Mouse (Mus musculus) embryonic facial prominence, embryonic 12.5 days (tissue): ENCODE measurements at regions not wholly inside any gene's neighbourhood (a gene's known extent, or its start where the extent isn't known, plus 50 kb on each side); places are given as distances from the start of the nearest gene placed in this dataset.
"Not testable (repeated sequence)": the region's sequence is repeated elsewhere in the genome, so short reads cannot be mapped to it uniquely, and the experiment has no call there.

ENCODE experiments used
- ATAC-seq: fragments of 200-750 bp; cut with Nextera tagmentation; 2 replicates; pipeline ENCODE4 v1.8.0; 2017; ENCODE audit not compliant: insufficient number of reproducible peaks, insufficient read depth, low FRiP score, low TSS enrichment
- H3K27ac ChIP-seq: fragments of 300-500 bp; sonication (generic); 2 replicates; pipeline ENCODE4 v1.5.1; 2016; ENCODE audit warnings: mild to moderate bottlenecking
- H3K27me3 ChIP-seq: fragments of 300-500 bp; sonication (generic); 2 replicates; pipeline ENCODE4 v1.6.1; 2016; ENCODE audit warnings: mild to moderate bottlenecking, moderate library complexity
- H3K36me3 ChIP-seq: fragments of 300-500 bp; sonication (generic); 2 replicates; pipeline ENCODE4 v1.6.1; 2016; ENCODE audit warnings: mild to moderate bottlenecking
- H3K4me1 ChIP-seq: fragments of 300-500 bp; sonication (generic); 2 replicates; pipeline ENCODE4 v1.6.1; 2016
- H3K4me2 ChIP-seq: fragments of 300-500 bp; sonication (generic); replicated peaks from 2 replicates; pipeline ENCODE4 v1.6.1; 2016; ENCODE audit warnings: mild to moderate bottlenecking, moderate library complexity
- H3K4me3 ChIP-seq: fragments of 300-500 bp; sonication (generic); 2 replicates; pipeline ENCODE4 v1.5.1; 2016; ENCODE audit warnings: mild to moderate bottlenecking
- H3K9ac ChIP-seq: fragments of 300-500 bp; sonication (generic); 2 replicates; pipeline ENCODE4 v1.6.1; 2016; ENCODE audit warnings: mild to moderate bottlenecking, moderate library complexity
- H3K9me3 ChIP-seq: fragments of 300-500 bp; sonication (generic); 2 replicates; pipeline ENCODE4 v1.6.1; 2016; ENCODE audit warnings: mild to moderate bottlenecking, moderate library complexity
- WGBS: fragments of 180-500 bp; shearing (Covaris S2); methylation state at CpG from one replicate; pipeline ENCODE4 v1.1.7; 2016; 5-methylcytosine and 5-hydroxymethylcytosine counted together

GRCm38 (mm10) chr14:37571971-37572370 lies 436.9 kb upstream of the Ghitm start:
- ATAC-seq = no peak
- 80% methylated on average over 6 of the region's 6 CpGs for WGBS
- H3K36me3 ChIP-seq = no peaks in the 10 kb centered on the region

GRCm38 (mm10) chr14:37558258-37558657 lies 423.2 kb upstream of the Ghitm start:
- H3K36me3 ChIP-seq = no peaks in the 10 kb centered on the region
- H3K27me3 ChIP-seq = no peaks in the 10 kb centered on the region
- H3K9me3 ChIP-seq = no peaks in the 10 kb centered on the region
- no peak overlapping the region for H3K4me3 ChIP-seq
- no peak for ATAC-seq
- no peaks in the 10 kb centered on the region for H3K4me1 ChIP-seq
- 90% methylated on average over 5 of the region's 5 CpGs for WGBS
- no peak overlapping the region for H3K4me2 ChIP-seq
- no peak overlapping the region for H3K9ac ChIP-seq
- H3K27ac ChIP-seq = no peak overlapping the region

More at GRCm38 (mm10) chr14:37571971-37572370, 436.9 kb upstream of the Ghitm start:
- Histone ChIP-seq H3K4me1 (no peaks in the 10 kb centered on the region), H3K27me3 (no peaks in the 10 kb centered on the region), H3K27ac (no peak overlapping the region), H3K9ac (no peak overlapping the region), H3K4me2 (no peak overlapping the region), H3K4me3 (no peak overlapping the region), H3K9me3 (no peaks in the 10 kb centered on the region)

GRCm38 (mm10) chr14:37523616-37524015 lies 388.5 kb upstream of the Ghitm start:
- Histone ChIP-seq H3K36me3 (no peaks in the 10 kb centered on the region), H3K4me3 (no peak overlapping the region), H3K9me3 (no peaks in the 10 kb centered on the region), H3K9ac (no peak overlapping the region), H3K27ac (no peak overlapping the region), H3K27me3 (no peaks in the 10 kb centered on the region), H3K4me1 (no peaks in the 10 kb centered on the region), H3K4me2 (no peak overlapping the region)
- ATAC-seq = no peak

GRCm38 (mm10) chr14:37520631-37521030 lies 385.6 kb upstream of the Ghitm start:
- H3K9ac ChIP-seq, H3K27ac ChIP-seq, H3K27me3 ChIP-seq, H3K4me1 ChIP-seq, H3K4me2 ChIP-seq, H3K4me3 ChIP-seq, ATAC-seq, H3K9me3 ChIP-seq, H3K36me3 ChIP-seq: not testable (repeated sequence)
- WGBS = 75% methylated on average over 3 of the region's 3 CpGs

GRCm38 (mm10) chr14:37505314-37505713 lies 370.2 kb upstream of the Ghitm start:
- Histone ChIP-seq H3K36me3 (no peaks in the 10 kb centered on the region), H3K27ac (no peak overlapping the region), H3K4me3 (no peak overlapping the region), H3K9ac (no peak overlapping the region), H3K27me3 (no peaks in the 10 kb centered on the region), H3K4me1 (no peaks in the 10 kb centered on the region), H3K9me3 (no peaks in the 10 kb centered on the region), H3K4me2 (no peak overlapping the region)
- no peak for ATAC-seq
- WGBS = 73% methylated on average over 5 of the region's 5 CpGs

GRCm38 (mm10) chr14:37490711-37491110 lies 355.6 kb upstream of the Ghitm start:
- no peaks in the 10 kb centered on the region for H3K4me1 ChIP-seq
- WGBS = 80% methylated on average over 4 of the region's 4 CpGs
- H3K27me3 ChIP-seq = no peaks in the 10 kb centered on the region
- ATAC-seq = no peak
- no peaks in the 10 kb centered on the region for H3K36me3 ChIP-seq
- H3K4me2 ChIP-seq = no peak overlapping the region
- H3K9me3 ChIP-seq = no peaks in the 10 kb centered on the region
- H3K9ac ChIP-seq = no peak overlapping the region
- H3K4me3 ChIP-seq = no peak overlapping the region
- H3K27ac ChIP-seq = no peak overlapping the region

- H3K9me3 ChIP-seq = no peaks in the 10 kb centered on the region
Observed at GRCm38 (mm10) chr14:37485292-37485691, 350.2 kb upstream of the Ghitm start.

GRCm38 (mm10) chr14:37477599-37477998 lies 342.5 kb upstream of the Ghitm start:
- no peak for ATAC-seq
- no peaks in the 10 kb centered on the region for H3K4me1 ChIP-seq

More at GRCm38 (mm10) chr14:37485292-37485691, 350.2 kb upstream of the Ghitm start:
- no peaks in the 10 kb centered on the region for H3K36me3 ChIP-seq
- H3K4me1 ChIP-seq = no peaks in the 10 kb centered on the region
- no peak overlapping the region for H3K4me3 ChIP-seq
- no peak overlapping the region for H3K27ac ChIP-seq
- ATAC-seq = no peak
- H3K27me3 ChIP-seq = no peaks in the 10 kb centered on the region
- no peak overlapping the region for H3K4me2 ChIP-seq
- H3K9ac ChIP-seq = no peak overlapping the region
- 90% methylated on average over 8 of the region's 8 CpGs for WGBS

GRCm38 (mm10) chr14:37468711-37469110 lies 333.6 kb upstream of the Ghitm start:
- WGBS = 64% methylated on average over 2 of the region's 2 CpGs

More at GRCm38 (mm10) chr14:37477599-37477998, 342.5 kb upstream of the Ghitm start:
- Histone ChIP-seq H3K9me3 (no peaks in the 10 kb centered on the region), H3K9ac (no peak overlapping the region), H3K4me2 (no peak overlapping the region), H3K36me3 (no peaks in the 10 kb centered on the region), H3K4me3 (no peak overlapping the region), H3K27ac (no peak overlapping the region), H3K27me3 (no peaks in the 10 kb centered on the region)

GRCm38 (mm10) chr14:37440874-37441273 lies 305.8 kb upstream of the Ghitm start:
- Histone ChIP-seq H3K9me3 (no peaks in the 10 kb centered on the region), H3K27ac (no peak overlapping the region), H3K9ac (no peak overlapping the region), H3K36me3 (no peaks in the 10 kb centered on the region), H3K4me3 (no peak overlapping the region), H3K4me2 (no peak overlapping the region), H3K4me1 (no peaks in the 10 kb centered on the region), H3K27me3 (no peaks in the 10 kb centered on the region)
- 88% methylated on average over 2 of the region's 2 CpGs for WGBS
- ATAC-seq = no peak

More at GRCm38 (mm10) chr14:37468711-37469110, 333.6 kb upstream of the Ghitm start:
- no peak overlapping the region for H3K4me2 ChIP-seq
- H3K9me3 ChIP-seq = no peaks in the 10 kb centered on the region
- H3K4me3 ChIP-seq = no peak overlapping the region
- H3K4me1 ChIP-seq = no peaks in the 10 kb centered on the region
- H3K27me3 ChIP-seq = no peaks in the 10 kb centered on the region
- ATAC-seq = no peak
- H3K36me3 ChIP-seq = no peaks in the 10 kb centered on the region
- no peak overlapping the region for H3K9ac ChIP-seq
- no peak overlapping the region for H3K27ac ChIP-seq

GRCm38 (mm10) chr14:37430656-37431055 lies 295.6 kb upstream of the Ghitm start:
- Histone ChIP-seq H3K9me3 (no peaks in the 10 kb centered on the region), H3K4me2 (no peak overlapping the region), H3K27me3 (no peaks in the 10 kb centered on the region), H3K27ac (no peak overlapping the region), H3K9ac (no peak overlapping the region), H3K4me1 (no peaks in the 10 kb centered on the region), H3K4me3 (no peak overlapping the region), H3K36me3 (no peaks in the 10 kb centered on the region)
- no peak for ATAC-seq
- WGBS = 75% methylated on average over 1 of the region's 1 CpGs

- no peaks in the 10 kb centered on the region for H3K9me3 ChIP-seq
- no peak overlapping the region for H3K4me3 ChIP-seq
- no peak for ATAC-seq
- no peaks in the 10 kb centered on the region for H3K4me1 ChIP-seq
- no peaks in the 10 kb centered on the region for H3K27me3 ChIP-seq
- H3K27ac ChIP-seq = no peak overlapping the region
- H3K4me2 ChIP-seq = no peak overlapping the region
- no peak overlapping the region for H3K9ac ChIP-seq
- H3K36me3 ChIP-seq = no peaks in the 10 kb centered on the region
Observed at GRCm38 (mm10) chr14:37425506-37425905, 290.4 kb upstream of the Ghitm start.

GRCm38 (mm10) chr14:37421566-37421965 lies 286.5 kb upstream of the Ghitm start:
- Histone ChIP-seq H3K4me2 (no peak overlapping the region), H3K9me3 (no peaks in the 10 kb centered on the region), H3K27me3 (no peaks in the 10 kb centered on the region), H3K27ac (no peak overlapping the region), H3K9ac (no peak overlapping the region), H3K4me3 (no peak overlapping the region), H3K4me1 (no peaks in the 10 kb centered on the region), H3K36me3 (no peaks in the 10 kb centered on the region)
- no peak for ATAC-seq
- 61% methylated on average over 2 of the region's 2 CpGs for WGBS
